Mouse (Mus musculus): ENCODE measurements at regions not wholly inside any gene's neighbourhood (a gene's known extent, or its start where the extent isn't known, plus 50 kb on each side); places are given as distances from the start of the nearest gene placed in this dataset.

GRCm38 (mm10) chr3:156305064-156305463 lies 256.5 kb upstream of the Negr1 start:
- DNase-seq (ENCODE audit: extremely low read depth, low read depth, low spot score): no peak
- Histone ChIP-seq H3K9ac (ENCODE audit: low read depth, low read length) (no peak overlapping the region), H3K27ac (replicated peaks; ENCODE audit: insufficient read depth, low read depth, low read length) (no peak overlapping the region), H3K79me2 (ENCODE audit: control insufficient read depth, insufficient read depth, low read length) (no peaks in the 10 kb centered on the region), H3K27me3 (ENCODE audit: control insufficient read depth, insufficient read depth, low read length) (no peaks in the 10 kb centered on the region), H3K4me3 (ENCODE audit: insufficient read depth, low read depth, low read length) (no peak overlapping the region), H3K36me3 (ENCODE audit: control insufficient read depth, insufficient read depth, low read length) (no peaks in the 10 kb centered on the region), H3K4me1 (ENCODE audit: control insufficient read depth, insufficient read depth, low read length) (no peaks in the 10 kb centered on the region)
- TF ChIP-seq CTCF (IDR thresholded peaks at IDR 0.05; ENCODE audit: low read depth, low read length) (no peak), POLR2A (IDR thresholded peaks at IDR 0.05; ENCODE audit: extremely low read depth, insufficient read depth, low read length) (no peak)

DNA sequence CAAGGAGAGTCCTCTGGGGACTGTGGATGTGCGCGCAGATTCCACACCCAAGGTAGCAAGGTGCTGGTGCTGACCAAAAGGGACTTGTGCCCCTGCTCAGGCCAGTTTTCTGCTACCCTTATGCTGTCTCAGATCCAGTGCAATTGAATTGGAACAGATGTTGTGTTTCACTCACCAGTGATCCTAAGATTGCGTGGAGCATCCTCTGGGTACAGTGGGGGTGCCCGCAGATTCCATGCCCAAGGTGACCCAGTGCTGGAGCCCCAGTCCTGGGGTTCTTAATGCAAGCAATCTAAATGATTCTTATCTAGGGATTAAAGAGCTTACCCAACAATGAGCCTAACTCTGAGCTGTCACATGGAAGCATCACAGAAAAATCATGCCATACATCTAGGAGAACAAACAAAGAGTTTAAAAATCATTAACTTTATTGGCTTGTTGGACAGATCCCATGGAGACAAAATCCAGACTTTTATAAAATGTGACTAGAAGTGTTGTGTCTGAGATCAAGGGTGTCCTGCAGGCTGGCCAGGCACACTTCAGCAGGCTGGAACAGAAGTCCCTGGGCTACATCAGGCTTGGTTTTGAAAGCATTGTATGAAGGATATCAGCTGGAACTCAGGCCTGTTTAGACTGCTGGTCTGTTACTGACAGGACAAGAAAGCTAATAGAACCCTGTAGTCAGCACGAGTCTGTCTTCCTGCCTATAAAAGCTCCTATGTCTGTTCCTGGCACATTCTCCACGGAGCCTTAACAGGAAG lies 226.4 kb upstream of the Negr1 start:
- no peak overlapping the region for H3K4me3 ChIP-seq (ENCODE audit: insufficient read depth, low read depth, low read length)
- DNase-seq (ENCODE audit: extremely low read depth, low read depth, low spot score): no peak
- no peak overlapping the region for H3K27ac ChIP-seq (replicated peaks; ENCODE audit: insufficient read depth, low read depth, low read length)
- TF ChIP-seq POLR2A (IDR thresholded peaks at IDR 0.05; ENCODE audit: extremely low read depth, insufficient read depth, low read length): no peak
- TF ChIP-seq CTCF (IDR thresholded peaks at IDR 0.05; ENCODE audit: low read depth, low read length): no peak
- H3K36me3 ChIP-seq (ENCODE audit: control insufficient read depth, insufficient read depth, low read length): no peaks in the 10 kb centered on the region
- no peak overlapping the region for H3K9ac ChIP-seq (ENCODE audit: low read depth, low read length)
- no peaks in the 10 kb centered on the region for H3K4me1 ChIP-seq (ENCODE audit: control insufficient read depth, insufficient read depth, low read length)
- 76% methylated on average over 6 of the region's 6 CpGs for WGBS
- no peaks in the 10 kb centered on the region for H3K79me2 ChIP-seq (ENCODE audit: control insufficient read depth, insufficient read depth, low read length)
- no peaks in the 10 kb centered on the region for H3K27me3 ChIP-seq (ENCODE audit: control insufficient read depth, insufficient read depth, low read length)

- no peak for DNase-seq (ENCODE audit: extremely low read depth, low read depth, low spot score)
- no peaks in the 10 kb centered on the region for H3K27me3 ChIP-seq (ENCODE audit: control insufficient read depth, insufficient read depth, low read length)
- H3K36me3 ChIP-seq (ENCODE audit: control insufficient read depth, insufficient read depth, low read length): no peaks in the 10 kb centered on the region
- TF ChIP-seq POLR2A (IDR thresholded peaks at IDR 0.05; ENCODE audit: extremely low read depth, insufficient read depth, low read length) (no peak), CTCF (IDR thresholded peaks at IDR 0.05; ENCODE audit: low read depth, low read length) (no peak)
- H3K4me1 ChIP-seq (ENCODE audit: control insufficient read depth, insufficient read depth, low read length): no peaks in the 10 kb centered on the region
- no peak overlapping the region for H3K27ac ChIP-seq (replicated peaks; ENCODE audit: insufficient read depth, low read depth, low read length)
- no peaks in the 10 kb centered on the region for H3K79me2 ChIP-seq (ENCODE audit: control insufficient read depth, insufficient read depth, low read length)
- H3K9ac ChIP-seq (ENCODE audit: low read depth, low read length): no peak overlapping the region
- no peak overlapping the region for H3K4me3 ChIP-seq (ENCODE audit: insufficient read depth, low read depth, low read length)
- 64% methylated on average over 1 of the region's 1 CpGs for WGBS
Observed at GRCm38 (mm10) chr3:156341484-156341883, 220.1 kb upstream of the Negr1 start.

GRCm38 (mm10) chr3:156351727-156352126 lies 209.9 kb upstream of the Negr1 start:
- WGBS: 49% methylated on average over 4 of the region's 4 CpGs

DNA sequence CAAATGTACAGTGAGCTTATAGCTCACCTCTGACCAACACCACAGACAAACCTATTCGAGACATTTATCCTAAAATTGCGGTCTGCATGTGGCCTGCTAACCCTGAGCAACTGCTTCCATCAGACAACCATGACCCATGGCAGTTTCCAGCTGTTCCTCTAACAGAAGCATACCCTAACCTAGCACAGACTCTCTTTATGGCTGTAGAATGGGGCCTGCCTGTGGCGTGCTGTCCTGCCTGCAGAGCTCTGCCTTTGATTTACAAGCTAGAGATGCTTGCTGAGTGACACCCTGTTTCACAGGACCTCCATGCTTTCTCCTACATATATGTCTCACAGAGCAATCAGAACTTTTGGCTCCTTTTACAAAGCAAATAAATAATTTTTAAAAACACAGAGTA lies 208.2 kb upstream of the Negr1 start:
- Histone ChIP-seq H3K27me3 (ENCODE audit: control insufficient read depth, insufficient read depth, low read length) (no peaks in the 10 kb centered on the region), H3K36me3 (ENCODE audit: control insufficient read depth, insufficient read depth, low read length) (no peaks in the 10 kb centered on the region), H3K79me2 (ENCODE audit: control insufficient read depth, insufficient read depth, low read length) (no peaks in the 10 kb centered on the region), H3K27ac (replicated peaks; ENCODE audit: insufficient read depth, low read depth, low read length) (no peak overlapping the region), H3K4me3 (ENCODE audit: insufficient read depth, low read depth, low read length) (no peak overlapping the region), H3K9ac (ENCODE audit: low read depth, low read length) (no peak overlapping the region), H3K4me1 (ENCODE audit: control insufficient read depth, insufficient read depth, low read length) (no peaks in the 10 kb centered on the region)
- 67% methylated on average over 3 of the region's 3 CpGs for WGBS
- TF ChIP-seq POLR2A (IDR thresholded peaks at IDR 0.05; ENCODE audit: extremely low read depth, insufficient read depth, low read length): no peak
- no peak for TF ChIP-seq CTCF (IDR thresholded peaks at IDR 0.05; ENCODE audit: low read depth, low read length)
- no peak for DNase-seq (ENCODE audit: extremely low read depth, low read depth, low spot score)

More at GRCm38 (mm10) chr3:156351727-156352126, 209.9 kb upstream of the Negr1 start:
- no peak for DNase-seq (ENCODE audit: extremely low read depth, low read depth, low spot score)
- TF ChIP-seq POLR2A (IDR thresholded peaks at IDR 0.05; ENCODE audit: extremely low read depth, insufficient read depth, low read length): no peak
- TF ChIP-seq CTCF (IDR thresholded peaks at IDR 0.05; ENCODE audit: low read depth, low read length): no peak
- Histone ChIP-seq H3K36me3 (ENCODE audit: control insufficient read depth, insufficient read depth, low read length) (no peaks in the 10 kb centered on the region), H3K27me3 (ENCODE audit: control insufficient read depth, insufficient read depth, low read length) (no peaks in the 10 kb centered on the region), H3K27ac (replicated peaks; ENCODE audit: insufficient read depth, low read depth, low read length) (no peak overlapping the region), H3K4me3 (ENCODE audit: insufficient read depth, low read depth, low read length) (no peak overlapping the region), H3K79me2 (ENCODE audit: control insufficient read depth, insufficient read depth, low read length) (no peaks in the 10 kb centered on the region), H3K9ac (ENCODE audit: low read depth, low read length) (no peak overlapping the region), H3K4me1 (ENCODE audit: control insufficient read depth, insufficient read depth, low read length) (no peaks in the 10 kb centered on the region)

DNA sequence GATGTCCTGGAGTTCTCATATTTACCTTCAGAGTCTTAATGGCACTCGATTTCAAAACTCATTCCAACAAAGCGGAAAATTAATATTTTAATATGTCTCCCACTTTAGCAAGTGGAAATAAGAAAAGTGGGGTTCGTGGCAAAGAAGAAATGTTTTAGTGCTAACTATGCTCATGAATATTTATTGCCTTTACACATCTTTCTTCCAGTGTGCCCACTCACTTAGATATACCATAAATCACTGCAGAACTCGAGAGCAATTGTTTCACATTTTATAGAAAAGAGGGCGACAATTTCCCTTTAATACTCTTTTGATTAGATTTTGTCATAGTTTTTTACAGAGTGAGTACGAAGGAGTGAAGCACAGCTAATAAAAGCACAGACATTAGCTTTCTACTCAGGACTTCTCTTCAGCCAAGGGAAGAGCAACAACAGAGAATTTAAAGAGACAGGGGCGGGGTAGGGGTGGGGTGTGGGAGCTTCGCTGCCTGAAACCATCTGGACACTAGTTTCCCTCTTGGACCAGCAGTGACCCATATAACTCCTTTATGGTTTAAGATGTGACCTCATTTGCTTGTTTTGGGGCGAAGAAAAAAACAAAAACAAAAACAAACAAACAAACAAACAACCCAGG lies 207.6 kb upstream of the Negr1 start:
- Histone ChIP-seq H3K27ac (replicated peaks; ENCODE audit: insufficient read depth, low read depth, low read length) (no peak overlapping the region), H3K9ac (ENCODE audit: low read depth, low read length) (no peak overlapping the region), H3K27me3 (ENCODE audit: control insufficient read depth, insufficient read depth, low read length) (no peaks in the 10 kb centered on the region), H3K4me1 (ENCODE audit: control insufficient read depth, insufficient read depth, low read length) (no peaks in the 10 kb centered on the region), H3K79me2 (ENCODE audit: control insufficient read depth, insufficient read depth, low read length) (no peaks in the 10 kb centered on the region), H3K4me3 (ENCODE audit: insufficient read depth, low read depth, low read length) (no peak overlapping the region), H3K36me3 (ENCODE audit: control insufficient read depth, insufficient read depth, low read length) (no peaks in the 10 kb centered on the region)
- DNase-seq (ENCODE audit: extremely low read depth, low read depth, low spot score): no peak
- no peak for TF ChIP-seq CTCF (IDR thresholded peaks at IDR 0.05; ENCODE audit: low read depth, low read length)
- TF ChIP-seq POLR2A (IDR thresholded peaks at IDR 0.05; ENCODE audit: extremely low read depth, insufficient read depth, low read length): no peak
- WGBS: 76% methylated on average over 9 of the region's 9 CpGs

All from liver, adult 2 months (tissue).